Mouse (Mus musculus): ENCODE data around the gene Fez1. TPM values are rescaled to one million over a fixed set of nuclear protein-coding genes. Genes with fewer than 3 reads are reported as not detected.

Gene Fez1
- polyA plus RNA-seq, 1 experiment from 2014 or later: 14.2 TPM

- H3K27ac ChIP-seq: no peak overlapping the region
- WGBS: 66% methylated on average over 2 of the region's 2 CpGs
- no peaks in the 10 kb centered on the region for H3K36me3 ChIP-seq
- H3K9ac ChIP-seq: no peak overlapping the region
- no peak for ATAC-seq (ENCODE audit: insufficient read depth, low FRiP score, low read depth)
- H3K4me3 ChIP-seq (replicated peaks): no peak overlapping the region
- H3K9me3 ChIP-seq: no peaks in the 10 kb centered on the region
- H3K4me2 ChIP-seq: no peak overlapping the region
- no peaks in the 10 kb centered on the region for H3K27me3 ChIP-seq (replicated peaks)
- no peaks in the 10 kb centered on the region for H3K4me1 ChIP-seq
Observed at GRCm38 (mm10) chr9:36848661-36849060, 27.0 kb downstream of the Fez1 start.

- no peak overlapping the region for H3K4me3 ChIP-seq (replicated peaks)
- no peak overlapping the region for H3K4me2 ChIP-seq
- no peaks in the 10 kb centered on the region for H3K36me3 ChIP-seq
- no peak overlapping the region for H3K9ac ChIP-seq
- H3K9me3 ChIP-seq: no peaks in the 10 kb centered on the region
- no peak overlapping the region for H3K27ac ChIP-seq
- H3K27me3 ChIP-seq (replicated peaks): no peaks in the 10 kb centered on the region
- 57% methylated on average over 1 of the region's 1 CpGs for WGBS
- no peak for ATAC-seq (ENCODE audit: insufficient read depth, low FRiP score, low read depth)
- H3K4me1 ChIP-seq: no peaks in the 10 kb centered on the region
Observed at GRCm38 (mm10) chr9:36850091-36850490, 28.4 kb downstream of the Fez1 start.

- no peaks in the 10 kb centered on the region for H3K36me3 ChIP-seq
- H3K27ac ChIP-seq: no peak overlapping the region
- H3K4me3 ChIP-seq (replicated peaks): no peak overlapping the region
- no peaks in the 10 kb centered on the region for H3K27me3 ChIP-seq (replicated peaks)
- ATAC-seq (ENCODE audit: insufficient read depth, low FRiP score, low read depth): no peak
- no peaks in the 10 kb centered on the region for H3K9me3 ChIP-seq
- 81% methylated on average over 2 of the region's 2 CpGs for WGBS
- no peak overlapping the region for H3K4me2 ChIP-seq
- H3K9ac ChIP-seq: no peak overlapping the region
- H3K4me1 ChIP-seq: no peaks in the 10 kb centered on the region
Observed at GRCm38 (mm10) chr9:36852175-36852574, 30.5 kb downstream of the Fez1 start.

- 44% methylated on average over 2 of the region's 2 CpGs for whole genome bisulfite sequencing
- no peak overlapping the region for H3K9ac ChIP-seq
- H3K4me3 ChIP-seq (replicated peaks): no peak overlapping the region
- no peaks in the 10 kb centered on the region for H3K36me3 ChIP-seq
- H3K9me3 ChIP-seq: no peaks in the 10 kb centered on the region
- no peaks in the 10 kb centered on the region for H3K27me3 ChIP-seq (replicated peaks)
- no peak overlapping the region for H3K27ac ChIP-seq
- no peak overlapping the region for H3K4me2 ChIP-seq
- H3K4me1 ChIP-seq: no peaks in the 10 kb centered on the region
- ATAC-seq (ENCODE audit: insufficient read depth, low FRiP score, low read depth): no peak
Observed at GRCm38 (mm10) chr9:36856351-36856750, 34.7 kb downstream of the Fez1 start.

GRCm38 (mm10) chr9:36857476-36858117, 35.9 kb downstream of the Fez1 start:
- H3K4me3 ChIP-seq (replicated peaks): no peak overlapping the region
- ATAC-seq (ENCODE audit: insufficient read depth, low FRiP score, low read depth): no peak
- WGBS: 48% methylated on average over 8 of the region's 8 CpGs

GRCm38 (mm10) chr9:36858677-36859076, 37.0 kb downstream of the Fez1 start:
- WGBS: 43% methylated on average over 4 of the region's 4 CpGs

More at GRCm38 (mm10) chr9:36857476-36858117, 35.9 kb downstream of the Fez1 start:
- no peaks in the 10 kb centered on the region for H3K27me3 ChIP-seq (replicated peaks)
- H3K4me1 ChIP-seq: no peaks in the 10 kb centered on the region
- H3K27ac ChIP-seq: no peak overlapping the region
- no peak overlapping the region for H3K4me2 ChIP-seq
- H3K9ac ChIP-seq: no peak overlapping the region
- no peaks in the 10 kb centered on the region for H3K36me3 ChIP-seq
- no peaks in the 10 kb centered on the region for H3K9me3 ChIP-seq

GRCm38 (mm10) chr9:36862576-36862975, 40.9 kb downstream of the Fez1 start:
- Histone ChIP-seq H3K4me3 (replicated peaks) (no peak overlapping the region), H3K4me2 (no peak overlapping the region), H3K27ac (no peak overlapping the region), H3K9me3 (no peaks in the 10 kb centered on the region), H3K9ac (no peak overlapping the region), H3K36me3 (no peaks in the 10 kb centered on the region), H3K27me3 (replicated peaks) (no peaks in the 10 kb centered on the region), H3K4me1 (no peaks in the 10 kb centered on the region)
- 83% methylated on average over 2 of the region's 2 CpGs for WGBS
- no peak for ATAC-seq (ENCODE audit: insufficient read depth, low FRiP score, low read depth)

More at GRCm38 (mm10) chr9:36858677-36859076, 37.0 kb downstream of the Fez1 start:
- no peak for ATAC-seq (ENCODE audit: insufficient read depth, low FRiP score, low read depth)
- Histone ChIP-seq H3K36me3 (no peaks in the 10 kb centered on the region), H3K27me3 (replicated peaks) (no peaks in the 10 kb centered on the region), H3K27ac (no peak overlapping the region), H3K4me3 (replicated peaks) (no peak overlapping the region), H3K9me3 (no peaks in the 10 kb centered on the region), H3K4me2 (no peak overlapping the region), H3K4me1 (no peaks in the 10 kb centered on the region), H3K9ac (no peak overlapping the region)

- ATAC-seq (ENCODE audit: insufficient read depth, low FRiP score, low read depth): no peak
- no peak overlapping the region for H3K4me3 ChIP-seq (replicated peaks)
Observed at GRCm38 (mm10) chr9:36863694-36864093, 42.0 kb downstream of the Fez1 start.

GRCm38 (mm10) chr9:36864862-36865813, 43.5 kb downstream of the Fez1 start:
- no peak for ATAC-seq (ENCODE audit: insufficient read depth, low FRiP score, low read depth)
- 52% methylated on average over 4 of the region's 4 CpGs for WGBS
- no peaks in the 10 kb centered on the region for H3K36me3 ChIP-seq
- no peaks in the 10 kb centered on the region for H3K9me3 ChIP-seq
- no peaks in the 10 kb centered on the region for H3K4me1 ChIP-seq
- no peak overlapping the region for H3K27ac ChIP-seq
- H3K4me3 ChIP-seq (replicated peaks): no peak overlapping the region
- H3K9ac ChIP-seq: no peak overlapping the region
- H3K27me3 ChIP-seq (replicated peaks): no peaks in the 10 kb centered on the region
- H3K4me2 ChIP-seq: no peak overlapping the region

More at GRCm38 (mm10) chr9:36863694-36864093, 42.0 kb downstream of the Fez1 start:
- Histone ChIP-seq H3K27me3 (replicated peaks) (no peaks in the 10 kb centered on the region), H3K4me2 (no peak overlapping the region), H3K36me3 (no peaks in the 10 kb centered on the region), H3K4me1 (no peaks in the 10 kb centered on the region), H3K9ac (no peak overlapping the region), H3K27ac (no peak overlapping the region), H3K9me3 (no peaks in the 10 kb centered on the region)
- 42% methylated on average over 3 of the region's 3 CpGs for WGBS

- H3K36me3 ChIP-seq: no peaks in the 10 kb centered on the region
- no peaks in the 10 kb centered on the region for H3K9me3 ChIP-seq
- no peak for ATAC-seq (ENCODE audit: insufficient read depth, low FRiP score, low read depth)
- H3K4me1 ChIP-seq: no peaks in the 10 kb centered on the region
- no peaks in the 10 kb centered on the region for H3K27me3 ChIP-seq (replicated peaks)
- WGBS: 83% methylated on average over 6 of the region's 6 CpGs
- no peak overlapping the region for H3K9ac ChIP-seq
- H3K4me3 ChIP-seq (replicated peaks): no peak overlapping the region
- H3K4me2 ChIP-seq: no peak overlapping the region
- H3K27ac ChIP-seq: no peak overlapping the region
Observed at GRCm38 (mm10) chr9:36868662-36869061, 47.0 kb downstream of the Fez1 start.

GRCm38 (mm10) chr9:36870263-36870662, 48.6 kb downstream of the Fez1 start:
- H3K27me3 ChIP-seq (replicated peaks): no peaks in the 10 kb centered on the region
- H3K36me3 ChIP-seq: no peaks in the 10 kb centered on the region
- H3K4me3 ChIP-seq (replicated peaks): no peak overlapping the region
- no peak for ATAC-seq (ENCODE audit: insufficient read depth, low FRiP score, low read depth)
- no peaks in the 10 kb centered on the region for H3K9me3 ChIP-seq
- H3K27ac ChIP-seq: no peak overlapping the region
- 44% methylated on average over 1 of the region's 1 CpGs for WGBS
- H3K9ac ChIP-seq: no peak overlapping the region
- H3K4me1 ChIP-seq: no peaks in the 10 kb centered on the region
- no peak overlapping the region for H3K4me2 ChIP-seq

GRCm38 (mm10) chr9:36873796-36874195, 52.1 kb downstream of the Fez1 start:
- no peak for ATAC-seq (ENCODE audit: insufficient read depth, low FRiP score, low read depth)
- Histone ChIP-seq H3K36me3 (no peaks in the 10 kb centered on the region), H3K4me1 (no peaks in the 10 kb centered on the region), H3K27me3 (replicated peaks) (no peaks in the 10 kb centered on the region), H3K27ac (no peak overlapping the region), H3K9me3 (no peaks in the 10 kb centered on the region), H3K4me2 (no peak overlapping the region), H3K9ac (no peak overlapping the region), H3K4me3 (replicated peaks) (no peak overlapping the region)
- WGBS: 73% methylated on average over 2 of the region's 2 CpGs

Measured in stomach, embryonic 15.5 days (tissue).